Mouse (Mus musculus) urinary bladder, adult 18-20 months (tissue): ENCODE results near the gene Trim59.

Experiments
- DNase-seq, 2 experiments: peaks; one replicate each; pipeline ENCODE4 v3.0.0; 2022; ENCODE audit warnings: low spot score in 2 of 2, mixed read lengths in 2 of 2

The Trim59 gene

GRCm38 (mm10) chr3:69005338-69006245 is 39.0 kb downstream of the Trim59 start:
- DNase-seq: peak; percentile 17 to 52

GRCm38 (mm10) chr3:69004437-69005337 is 39.9 kb downstream of the Trim59 start, which contains the start of the genes Ift80 and Smc4:
Gene Ift80, minus strand, starts transcription at chr3:69004570.
Gene Smc4, plus strand, starts transcription at chr3:69004738.
- peak; percentile 92 for DNase-seq

- DNase-seq: no peak
Measured at GRCm38 (mm10) chr3:69004055-69004436, 40.5 kb downstream of the Trim59 start.

- DNase-seq: no peak
Measured at GRCm38 (mm10) chr3:69002781-69003180, 41.8 kb downstream of the Trim59 start.

GRCm38 (mm10) chr3:68986550-68986949 is 58.0 kb downstream of the Trim59 start:
- no peak for DNase-seq
